Mouse (Mus musculus): ENCODE results near the gene Krt36.

DNA sequence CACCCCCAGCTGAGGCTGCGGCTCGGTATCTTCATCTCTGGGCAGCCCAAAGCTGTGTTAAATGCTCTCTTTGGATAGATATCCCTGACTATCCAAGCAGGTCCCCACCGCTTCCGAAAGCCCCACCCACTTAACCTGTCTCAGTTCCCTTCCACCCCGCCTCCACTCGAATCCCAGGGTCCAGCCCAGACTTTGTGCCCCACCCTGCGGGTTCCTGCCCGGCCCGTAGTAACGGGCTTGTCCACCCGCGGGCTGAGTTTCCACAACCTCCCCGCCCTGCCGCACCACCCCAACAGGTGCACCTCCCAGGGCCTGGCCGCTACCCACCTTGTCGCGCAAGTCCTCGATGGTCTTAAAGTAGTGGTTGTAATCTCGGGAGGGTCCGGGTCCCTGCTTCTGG is 39.7 kb upstream of the Krt36 start:
- TF ChIP-seq CTCF (IDR thresholded peaks at IDR 0.05; ENCODE audit: insufficient read depth, low read length) (no peak), POLR2A (IDR thresholded peaks at IDR 0.05; ENCODE audit: borderline replicate concordance, extremely low read depth, low read depth, low read length) (peak; percentile 24; the same call in 1 of the 2 replicates)

Data from lung, adult 2 months (tissue).